Mouse (Mus musculus) forebrain, postnatal 0 days (tissue): Measurements from ENCODE around the gene Sidt1. TPM values are rescaled to one million over a fixed set of nuclear protein-coding genes. Genes with fewer than 3 reads are reported as not detected.

ENCODE experiments used
- ATAC-seq: fragments of 200-750 bp; cut with Nextera tagmentation; 2 replicates; pipeline ENCODE4 v1.8.0; 2017; ENCODE audit warnings: mild to moderate bottlenecking, moderate library complexity
- DNase-seq: peaks from one replicate; pipeline ENCODE4 v3.0.0-alpha.2; 2015
- H3K27ac ChIP-seq: fragments of 300-500 bp; sonication (generic); 2 replicates; pipeline ENCODE4 v1.5.1; 2014; ENCODE audit warnings: low read depth, mild to moderate bottlenecking, antibody characterized with exemption, low read length, moderate library complexity, mixed read lengths
- H3K27me3 ChIP-seq: fragments of 300-500 bp; sonication (generic); 2 replicates; pipeline ENCODE4 v1.6.1; 2014; ENCODE audit warnings: mild to moderate bottlenecking, low read length, mixed read lengths; ENCODE audit not compliant: insufficient read depth
- H3K36me3 ChIP-seq: fragments of 300-500 bp; sonication (generic); 2 replicates; pipeline ENCODE4 v1.6.1; 2014; ENCODE audit warnings: mild to moderate bottlenecking, moderate library complexity; ENCODE audit not compliant: insufficient read depth
- H3K4me1 ChIP-seq: fragments of 300-500 bp; sonication (generic); 2 replicates; pipeline ENCODE4 v1.6.1; 2014; ENCODE audit warnings: antibody characterized with exemption; ENCODE audit not compliant: insufficient read depth
- H3K4me2 ChIP-seq: fragments of 300-500 bp; sonication (generic); 2 replicates; pipeline ENCODE4 v1.6.1; 2014; ENCODE audit warnings: low read depth, mild to moderate bottlenecking, moderate library complexity
- H3K4me3 ChIP-seq: fragments of 300-500 bp; sonication (generic); 2 replicates; pipeline ENCODE4 v1.5.1; 2014; ENCODE audit warnings: low read depth, low read length, mixed read lengths
- H3K9ac ChIP-seq: fragments of 300-500 bp; sonication (generic); 2 replicates; pipeline ENCODE4 v1.6.1; 2014; ENCODE audit warnings: mild to moderate bottlenecking
- H3K9me3 ChIP-seq: fragments of 300-500 bp; sonication (generic); 2 replicates; pipeline ENCODE4 v1.6.1; 2016; ENCODE audit warnings: low read length
- CTCF ChIP-seq: sonication (generic); IDR thresholded peaks from 2 replicates; pipeline ENCODE4 v1.5.1; 2016; ENCODE audit warnings: antibody characterized with exemption, control low read depth, low read depth
- WGBS: fragments of 180-500 bp; shearing (Covaris S2); extraction: QIAGEN DNeasy Blood & Tissue Kit; methylation state at CpG from one replicate; pipeline ENCODE4 v1.1.7; 2014; 5-methylcytosine and 5-hydroxymethylcytosine counted together
- polyA plus RNA-seq: library from polyadenylated mRNA; unstranded; fragments of >200 nt; fragmentation: Nextera tagmentation; extraction: Ambion mirVana; gene quantifications from 2 replicates; pipeline ENCODE4 v1.2.1, GENCODE M21; 2015
- total RNA-seq: library from RNA; depleted of rRNA; stranded (reverse); fragments of >200 nt; gene quantifications from 2 replicates; pipeline ENCODE4 v1.2.3, GENCODE M21; 2014

Gene Sidt1
- total and polyA plus RNA-seq, 2 experiments from 2014 or later: 12.7 to 22.0 TPM

- TF ChIP-seq CTCF: no peak
- WGBS: 73% methylated on average over 6 of the region's 6 CpGs
These were observed 63.4 kb downstream of the Sidt1 start for GRCm38 (mm10) chr16:44269578-44269977.

GRCm38 (mm10) chr16:44268541-44269215, 64.3 kb downstream of the Sidt1 start:
- H3K36me3 ChIP-seq: no peaks in the 10 kb centered on the region

More at GRCm38 (mm10) chr16:44269578-44269977, 63.4 kb downstream of the Sidt1 start:
- Histone ChIP-seq H3K36me3 (no peaks in the 10 kb centered on the region), H3K27ac (no peak overlapping the region), H3K9me3 (no peaks in the 10 kb centered on the region), H3K9ac (no peak overlapping the region), H3K4me3 (no peak overlapping the region), H3K4me1 (no peaks in the 10 kb centered on the region), H3K27me3 (no peaks in the 10 kb centered on the region), H3K4me2 (no peak overlapping the region)
- ATAC-seq (no peak), DNase-seq (no peak)

GRCm38 (mm10) chr16:44265562-44265961, 67.4 kb downstream of the Sidt1 start:
- Histone ChIP-seq H3K9ac (no peak overlapping the region), H3K4me3 (no peak overlapping the region), H3K4me1 (no peaks in the 10 kb centered on the region), H3K27ac (no peak overlapping the region), H3K27me3 (no peaks in the 10 kb centered on the region), H3K4me2 (no peak overlapping the region), H3K9me3 (no peaks in the 10 kb centered on the region), H3K36me3 (no peaks in the 10 kb centered on the region)
- no peak for TF ChIP-seq CTCF
- ATAC-seq (no peak), DNase-seq (no peak)
- WGBS: 90% methylated on average over 6 of the region's 6 CpGs

More at GRCm38 (mm10) chr16:44268541-44269215, 64.3 kb downstream of the Sidt1 start:
- Histone ChIP-seq H3K9me3 (no peaks in the 10 kb centered on the region), H3K9ac (no peak overlapping the region), H3K27ac (no peak overlapping the region), H3K27me3 (no peaks in the 10 kb centered on the region), H3K4me2 (no peak overlapping the region), H3K4me3 (no peak overlapping the region), H3K4me1 (no peaks in the 10 kb centered on the region)
- no peak for DNase-seq
- 0 out of 2 replicates have a peak, but pooled peaks have one; percentile 10 for ATAC-seq
- no peak for TF ChIP-seq CTCF
- WGBS: 86% methylated on average over 7 of the region's 7 CpGs

GRCm38 (mm10) chr16:44264916-44265315, 68.1 kb downstream of the Sidt1 start:
- 51% methylated on average over 2 of the region's 2 CpGs for WGBS
- Histone ChIP-seq H3K9me3 (no peaks in the 10 kb centered on the region), H3K27ac (no peak overlapping the region)

GRCm38 (mm10) chr16:44257476-44257875, 75.5 kb downstream of the Sidt1 start:
- Histone ChIP-seq H3K4me1 (no peaks in the 10 kb centered on the region), H3K9ac (no peak overlapping the region), H3K9me3 (no peaks in the 10 kb centered on the region), H3K4me2 (no peak overlapping the region), H3K4me3 (no peak overlapping the region), H3K36me3 (no peaks in the 10 kb centered on the region), H3K27ac (no peak overlapping the region), H3K27me3 (no peaks in the 10 kb centered on the region)
- no peak for ATAC-seq
- 87% methylated on average over 3 of the region's 3 CpGs for WGBS
- DNase-seq: no peak
- TF ChIP-seq CTCF: no peak

More at GRCm38 (mm10) chr16:44264916-44265315, 68.1 kb downstream of the Sidt1 start:
- ATAC-seq (no peak), DNase-seq (no peak)
- Histone ChIP-seq H3K4me1 (no peaks in the 10 kb centered on the region), H3K4me3 (no peak overlapping the region), H3K9ac (no peak overlapping the region), H3K36me3 (no peaks in the 10 kb centered on the region), H3K4me2 (no peak overlapping the region), H3K27me3 (no peaks in the 10 kb centered on the region)
- no peak for TF ChIP-seq CTCF

GRCm38 (mm10) chr16:44254698-44255097, 78.3 kb downstream of the Sidt1 start:
- Histone ChIP-seq H3K4me1 (no peaks in the 10 kb centered on the region), H3K4me2 (no peak overlapping the region), H3K27me3 (no peaks in the 10 kb centered on the region), H3K4me3 (no peak overlapping the region), H3K9me3 (no peaks in the 10 kb centered on the region), H3K27ac (no peak overlapping the region), H3K9ac (no peak overlapping the region), H3K36me3 (no peaks in the 10 kb centered on the region)
- peak; percentile 74 for ATAC-seq
- TF ChIP-seq CTCF: no peak
- peak; percentile 73 for DNase-seq
- WGBS: 60% methylated on average over 7 of the region's 7 CpGs

GRCm38 (mm10) chr16:44253797-44254634, 79.0 kb downstream of the Sidt1 start:
- Histone ChIP-seq H3K27me3 (no peaks in the 10 kb centered on the region), H3K4me1 (no peaks in the 10 kb centered on the region), H3K9me3 (no peaks in the 10 kb centered on the region), H3K9ac (no peak overlapping the region), H3K4me2 (no peak overlapping the region), H3K27ac (no peak overlapping the region), H3K36me3 (no peaks in the 10 kb centered on the region), H3K4me3 (no peak overlapping the region)
- ATAC-seq: peak; percentile 54; the same call in 1 of the 2 replicates
- peak; percentile 5 for DNase-seq
- no peak for TF ChIP-seq CTCF
- WGBS: 71% methylated on average over 7 of the region's 7 CpGs
